Mouse (Mus musculus) bone marrow macrophage, adult 2 months (primary cell): Measurements from ENCODE around the gene Cyp2w1.

Experiments used
- CTCF ChIP-seq: IDR thresholded peaks from 2 replicates; pipeline ENCODE4 v1.5.1; 2012; ENCODE audit warnings: low read depth, mild to moderate bottlenecking, low read length, moderate library complexity
- POLR2A ChIP-seq: IDR thresholded peaks from 2 replicates; pipeline ENCODE4 v1.6.1; 2012; ENCODE audit warnings: mild to moderate bottlenecking, low read depth, low read length, borderline replicate concordance

GRCm38 (mm10) chr5:139373126-139373525 is 20.7 kb downstream of the Cyp2w1 start:
- TF ChIP-seq CTCF, result no peak
- no peak for TF ChIP-seq POLR2A
